Mouse (Mus musculus) E14TG2a.4 (cell line): Measurements from ENCODE around the gene Gm20388.

Experiments
- CTCF ChIP-seq: conservative IDR thresholded peaks from 2 replicates; pipeline ENCODE4 v1.5.1; 2014; ENCODE audit warnings: low read length
- NANOG ChIP-seq: IDR thresholded peaks from 2 replicates; pipeline ENCODE4 v1.6.1; 2014; ENCODE audit warnings: borderline replicate concordance, low read length, mixed read lengths
- POU5F1 ChIP-seq: IDR thresholded peaks from 2 replicates; pipeline ENCODE4 v1.6.1; 2014; ENCODE audit warnings: low read length, borderline replicate concordance

- TF ChIP-seq NANOG (no peak), CTCF (no peak), POU5F1 (no peak)
Measured at GRCm38 (mm10) chr8:121092141-121092540, 1181.5 kb downstream of the Gm20388 start.
